ENCODE assay signal across 9 mouse cellular contexts in genomic region chr5:133666473-133666872, GRCm38 (mm10).
DNase-seq lines count a peak whose midpoint lies in the region; ATAC-seq and TF ChIP-seq lines count a peak whose summit lies in the region.
"Had no signal": no experiment of that assay in that cellular context is flagged by ENCODE, and none has a peak within 500 bp of the region (broad histone marks: within the 10 kb centered on the region; RNA-seq: fewer than 3 reads in every experiment).

No protein-coding gene starts in this region.

- peak; percentile 81 for TF ChIP-seq CTCF in layer of hippocampus, adult 2 months (conservative IDR thresholded peaks at IDR 0.05)

- no peak for ATAC-seq in activated CD4-positive, CD25-positive, alpha-beta regulatory T cell, adult 4 months

- H3K27ac ChIP-seq in layer of hippocampus, adult 2 months, result no peak overlapping the region
- H3K27ac ChIP-seq: embryonic facial prominence, embryonic 13.5 days; limb, embryonic 13.5 days had no signal

- DNase-seq in layer of hippocampus, adult 2 months (ENCODE audit: low spot score in 2 of 2), result peak; percentile 39 to 68
- DNase-seq in layer of hippocampus, adult 9-10 months (ENCODE audit: low spot score), result no peak
- peak; percentile 54 to 59 for DNase-seq in adrenal gland, adult 18-20 months (ENCODE audit: low spot score in 2 of 2)
- DNase-seq in cerebellum, adult 8-10 months, result peak; percentile 67
- peak; percentile 41 to 59 for DNase-seq in kidney, postnatal 25 days
- DNase-seq in lung, postnatal 4 days, result peak; percentile 29 to 51

- H3K4me3 ChIP-seq in layer of hippocampus, adult 2 months, result no peak overlapping the region
- H3K4me3 ChIP-seq: embryonic facial prominence, embryonic 13.5 days; limb, embryonic 13.5 days had no signal
